Mouse (Mus musculus) hindbrain, embryonic 11.5 days (tissue): ENCODE results near the gene Pwp2. TPM values are rescaled to one million over a fixed set of nuclear protein-coding genes. Genes with fewer than 3 reads are reported as not detected.

Experiments used
- ATAC-seq: fragments of 200-750 bp; cut with Nextera tagmentation; 2 replicates; pipeline ENCODE4 v1.8.0; 2017; ENCODE audit warnings: mild to moderate bottlenecking, moderate TSS enrichment, moderate library complexity; ENCODE audit not compliant: low FRiP score
- DNase-seq: peaks from one replicate; pipeline ENCODE4 v3.0.0-alpha.2; 2015; ENCODE audit warnings: low spot score
- H3K27ac ChIP-seq: fragments of 300-500 bp; sonication (generic); 2 replicates; pipeline ENCODE4 v1.5.1; 2014; ENCODE audit warnings: mild to moderate bottlenecking, low read depth, low read length
- H3K27me3 ChIP-seq: fragments of 300-500 bp; sonication (generic); 2 replicates; pipeline ENCODE4 v1.6.1; 2014; ENCODE audit warnings: mild to moderate bottlenecking, low read length, moderate library complexity, mixed read lengths; ENCODE audit not compliant: control insufficient read depth, insufficient read depth
- H3K36me3 ChIP-seq: fragments of 300-500 bp; sonication (generic); 2 replicates; pipeline ENCODE4 v1.6.1; 2014; ENCODE audit warnings: mild to moderate bottlenecking, low read length, moderate library complexity, mixed read lengths; ENCODE audit not compliant: control insufficient read depth, insufficient read depth
- H3K4me1 ChIP-seq: fragments of 300-500 bp; sonication (generic); replicated peaks from 2 replicates; pipeline ENCODE4 v1.6.1; 2014; ENCODE audit warnings: low read length, mixed read lengths; ENCODE audit not compliant: control insufficient read depth, insufficient read depth
- H3K4me2 ChIP-seq: fragments of 300-500 bp; sonication (generic); replicated peaks from 2 replicates; pipeline ENCODE4 v1.6.1; 2014; ENCODE audit warnings: mild to moderate bottlenecking, low read depth, low read length
- H3K4me3 ChIP-seq: fragments of 300-500 bp; sonication (generic); 2 replicates; pipeline ENCODE4 v1.5.1; 2014; ENCODE audit warnings: low read depth, low read length
- H3K9ac ChIP-seq: fragments of 300-500 bp; sonication (generic); 2 replicates; pipeline ENCODE4 v1.6.1; 2014; ENCODE audit warnings: low read depth, low read length
- H3K9me3 ChIP-seq: fragments of 300-500 bp; sonication (generic); 2 replicates; pipeline ENCODE4 v1.6.1; 2016; ENCODE audit warnings: low read length; ENCODE audit not compliant: control insufficient read depth
- WGBS: fragments of 180-500 bp; shearing (Covaris S2); extraction: QIAGEN DNeasy Blood & Tissue Kit; methylation state at CpG from one replicate; pipeline ENCODE4 v1.1.7; 2014; 5-methylcytosine and 5-hydroxymethylcytosine counted together
- polyA plus RNA-seq: library from polyadenylated mRNA; unstranded; fragments of >200 nt; fragmentation: Nextera tagmentation; extraction: Ambion mirVana; gene quantifications from 2 replicates; pipeline ENCODE4 v1.2.1, GENCODE M21; 2014

Gene Pwp2
- polyA plus RNA-seq, 1 experiment from 2014 or later, result 14.1 TPM

GRCm38 (mm10) chr10:78168792-78169191 lies 16.2 kb downstream of the Pwp2 start:
- 0 out of 2 replicates have a peak, but pooled peaks cover 3% of the 10 kb centered on the region for H3K4me1 ChIP-seq
- ATAC-seq (0 out of 2 replicates have a peak, but pooled peaks have one; percentile 1), DNase-seq (no peak)
- WGBS, result 88% methylated on average over 11 of the region's 11 CpGs
- H3K27me3 ChIP-seq, result no peaks in the 10 kb centered on the region
- H3K9ac ChIP-seq, result no peak overlapping the region; the same call in 1 of the 2 replicates
- peak overlapping the region; percentile 90 for H3K4me2 ChIP-seq
- no peaks in the 10 kb centered on the region for H3K9me3 ChIP-seq
- peak overlapping the region; percentile 70 for H3K4me3 ChIP-seq
- no peaks in the 10 kb centered on the region for H3K36me3 ChIP-seq
- no peak overlapping the region for H3K27ac ChIP-seq

- no peak for ATAC-seq
- H3K36me3 ChIP-seq, result no peaks in the 10 kb centered on the region
Measured at GRCm38 (mm10) chr10:78167775-78168174, 17.2 kb downstream of the Pwp2 start.

GRCm38 (mm10) chr10:78167333-78167732 lies 17.6 kb downstream of the Pwp2 start:
- WGBS, result 87% methylated on average over 7 of the region's 7 CpGs
- Histone ChIP-seq H3K27me3 (no peaks in the 10 kb centered on the region), H3K4me3 (no peak overlapping the region), H3K9ac (no peak overlapping the region), H3K4me1 (0 out of 2 replicates have a peak, but pooled peaks cover 3% of the 10 kb centered on the region), H3K9me3 (no peaks in the 10 kb centered on the region), H3K4me2 (no peak overlapping the region), H3K36me3 (no peaks in the 10 kb centered on the region), H3K27ac (no peak overlapping the region)
- ATAC-seq (no peak), DNase-seq (no peak)

More at GRCm38 (mm10) chr10:78167775-78168174, 17.2 kb downstream of the Pwp2 start:
- Histone ChIP-seq H3K4me1 (0 out of 2 replicates have a peak, but pooled peaks cover 3% of the 10 kb centered on the region), H3K9ac (no peak overlapping the region), H3K4me3 (no peak overlapping the region), H3K9me3 (no peaks in the 10 kb centered on the region), H3K27ac (no peak overlapping the region), H3K4me2 (no peak overlapping the region), H3K27me3 (no peaks in the 10 kb centered on the region)
- DNase-seq, result no peak

GRCm38 (mm10) chr10:78165256-78166005 lies 19.5 kb downstream of the Pwp2 start:
- H3K9me3 ChIP-seq, result no peaks in the 10 kb centered on the region
- H3K27me3 ChIP-seq, result no peaks in the 10 kb centered on the region
- no peak overlapping the region for H3K9ac ChIP-seq
- no peak overlapping the region for H3K4me3 ChIP-seq
- 91% methylated on average over 21 of the region's 21 CpGs for WGBS
- 0 out of 2 replicates have a peak, but pooled peaks cover 3% of the 10 kb centered on the region for H3K4me1 ChIP-seq
- H3K36me3 ChIP-seq, result no peaks in the 10 kb centered on the region
- DNase-seq, result no peak
- H3K27ac ChIP-seq, result no peak overlapping the region
- no peak overlapping the region for H3K4me2 ChIP-seq
- ATAC-seq, result no peak

GRCm38 (mm10) chr10:78164786-78165185 lies 20.2 kb downstream of the Pwp2 start:
- 90% methylated on average over 11 of the region's 12 CpGs for WGBS
- no peak overlapping the region for H3K4me2 ChIP-seq
- DNase-seq (no peak), ATAC-seq (no peak)
- H3K27ac ChIP-seq, result no peak overlapping the region
- no peak overlapping the region for H3K9ac ChIP-seq
- 0 out of 2 replicates have a peak, but pooled peaks cover 3% of the 10 kb centered on the region for H3K4me1 ChIP-seq
- no peaks in the 10 kb centered on the region for H3K9me3 ChIP-seq
- H3K27me3 ChIP-seq, result no peaks in the 10 kb centered on the region
- H3K4me3 ChIP-seq, result no peak overlapping the region
- no peaks in the 10 kb centered on the region for H3K36me3 ChIP-seq

- 39% methylated on average over 4 of the region's 4 CpGs for WGBS
- Histone ChIP-seq H3K9ac (no peak overlapping the region), H3K4me2 (no peak overlapping the region), H3K27me3 (no peaks in the 10 kb centered on the region), H3K4me1 (0 out of 2 replicates have a peak, but pooled peaks cover 1% of the 10 kb centered on the region), H3K27ac (no peak overlapping the region), H3K36me3 (no peaks in the 10 kb centered on the region), H3K4me3 (no peak overlapping the region), H3K9me3 (no peaks in the 10 kb centered on the region)
- DNase-seq (peak; percentile 79), ATAC-seq (no peak)
Measured at GRCm38 (mm10) chr10:78163923-78164322, 21.0 kb downstream of the Pwp2 start.

- no peak overlapping the region for H3K4me3 ChIP-seq
- 93% methylated on average over 9 of the region's 9 CpGs for WGBS
- no peaks in the 10 kb centered on the region for H3K27me3 ChIP-seq
- H3K27ac ChIP-seq, result no peak overlapping the region
- ATAC-seq (no peak), DNase-seq (no peak)
- H3K4me2 ChIP-seq, result no peak overlapping the region
- no peaks in the 10 kb centered on the region for H3K36me3 ChIP-seq
- no peaks in the 10 kb centered on the region for H3K4me1 ChIP-seq
- no peaks in the 10 kb centered on the region for H3K9me3 ChIP-seq
- H3K9ac ChIP-seq, result no peak overlapping the region
Measured at GRCm38 (mm10) chr10:78163241-78163640, 21.7 kb downstream of the Pwp2 start.

- no peaks in the 10 kb centered on the region for H3K36me3 ChIP-seq
- H3K4me2 ChIP-seq, result no peak overlapping the region
- no peaks in the 10 kb centered on the region for H3K4me1 ChIP-seq
- no peak for DNase-seq
- 94% methylated on average over 12 of the region's 12 CpGs for WGBS
- H3K27me3 ChIP-seq, result no peaks in the 10 kb centered on the region
- H3K4me3 ChIP-seq, result no peak overlapping the region
- H3K27ac ChIP-seq, result no peak overlapping the region
- H3K9ac ChIP-seq, result no peak overlapping the region
- no peak for ATAC-seq
- no peaks in the 10 kb centered on the region for H3K9me3 ChIP-seq
Measured at GRCm38 (mm10) chr10:78162646-78163045, 22.3 kb downstream of the Pwp2 start.

GRCm38 (mm10) chr10:78161096-78161495 lies 23.9 kb downstream of the Pwp2 start:
- Histone ChIP-seq H3K9me3 (no peaks in the 10 kb centered on the region), H3K36me3 (no peaks in the 10 kb centered on the region), H3K27ac (no peak overlapping the region), H3K27me3 (no peaks in the 10 kb centered on the region), H3K4me2 (no peak overlapping the region), H3K4me3 (no peak overlapping the region), H3K4me1 (no peaks in the 10 kb centered on the region), H3K9ac (no peak overlapping the region)
- WGBS, result 92% methylated on average over 8 of the region's 8 CpGs
- ATAC-seq (no peak), DNase-seq (no peak)
